Mouse (Mus musculus): ENCODE measurements around the gene Klhl9. TPM values are rescaled to one million over a fixed set of nuclear protein-coding genes. Genes with fewer than 3 reads are reported as not detected.

Gene Klhl9
- polyA plus RNA-seq, 1 experiment from 2014 or later: 84.2 TPM

- Histone ChIP-seq H3K4me1 (replicated peaks; ENCODE audit: insufficient read depth, low read length) (no peaks in the 10 kb centered on the region), H3K27me3 (ENCODE audit: insufficient read depth, low read length) (no peaks in the 10 kb centered on the region), H3K4me2 (ENCODE audit: low read length) (no peak overlapping the region), H3K9me3 (replicated peaks; ENCODE audit: low read length) (no peaks in the 10 kb centered on the region), H3K4me3 (replicated peaks; ENCODE audit: low read depth, low read length) (no peak overlapping the region), H3K9ac (ENCODE audit: low read depth, low read length) (no peak overlapping the region), H3K36me3 (ENCODE audit: insufficient read depth, low read length) (no peaks in the 10 kb centered on the region), H3K27ac (no peak overlapping the region)
- no peak for TF ChIP-seq CTCF (IDR thresholded peaks at IDR 0.05; ENCODE audit: low read depth)
- ATAC-seq (replicated peaks; ENCODE audit: low FRiP score, low read depth): 0 out of 2 replicates have a peak, but pooled peaks have one; percentile 72
- WGBS: 79% methylated on average over 4 of the region's 4 CpGs
- DNase-seq (ENCODE audit: low spot score): no peak
Measured at GRCm38 (mm10) chr4:88697753-88698152, 24.5 kb downstream of the Klhl9 start.

DNA sequence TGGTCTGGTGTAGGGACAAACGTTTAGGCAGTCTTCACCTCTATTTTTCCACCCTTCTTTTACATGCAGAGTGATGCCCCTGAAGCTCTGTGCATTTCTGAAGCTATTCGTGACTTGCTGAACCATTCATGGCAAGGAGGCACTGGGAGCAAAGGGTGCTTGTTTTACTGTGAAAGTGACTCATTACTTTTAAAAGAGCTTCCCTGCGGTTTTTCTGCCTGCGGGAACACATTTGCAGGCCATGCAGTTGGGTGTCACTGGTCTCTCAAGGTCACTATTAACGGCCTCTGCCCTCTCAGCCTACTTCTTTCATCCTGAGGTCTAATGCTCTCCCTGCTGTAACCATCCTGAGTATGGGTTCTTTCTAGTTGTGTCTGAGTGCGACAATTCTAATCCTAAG lies 25.2 kb downstream of the Klhl9 start:
- ATAC-seq (replicated peaks; ENCODE audit: low FRiP score, low read depth) (no peak), DNase-seq (ENCODE audit: low spot score) (no peak)
- H3K27me3 ChIP-seq (ENCODE audit: insufficient read depth, low read length): no peaks in the 10 kb centered on the region
- no peak for TF ChIP-seq CTCF (IDR thresholded peaks at IDR 0.05; ENCODE audit: low read depth)
- H3K27ac ChIP-seq: no peak overlapping the region
- H3K4me3 ChIP-seq (replicated peaks; ENCODE audit: low read depth, low read length): no peak overlapping the region
- no peak overlapping the region for H3K9ac ChIP-seq (ENCODE audit: low read depth, low read length)
- H3K4me2 ChIP-seq (ENCODE audit: low read length): no peak overlapping the region
- WGBS: 56% methylated on average over 6 of the region's 6 CpGs
- no peaks in the 10 kb centered on the region for H3K9me3 ChIP-seq (replicated peaks; ENCODE audit: low read length)
- no peaks in the 10 kb centered on the region for H3K36me3 ChIP-seq (ENCODE audit: insufficient read depth, low read length)
- no peaks in the 10 kb centered on the region for H3K4me1 ChIP-seq (replicated peaks; ENCODE audit: insufficient read depth, low read length)

DNA sequence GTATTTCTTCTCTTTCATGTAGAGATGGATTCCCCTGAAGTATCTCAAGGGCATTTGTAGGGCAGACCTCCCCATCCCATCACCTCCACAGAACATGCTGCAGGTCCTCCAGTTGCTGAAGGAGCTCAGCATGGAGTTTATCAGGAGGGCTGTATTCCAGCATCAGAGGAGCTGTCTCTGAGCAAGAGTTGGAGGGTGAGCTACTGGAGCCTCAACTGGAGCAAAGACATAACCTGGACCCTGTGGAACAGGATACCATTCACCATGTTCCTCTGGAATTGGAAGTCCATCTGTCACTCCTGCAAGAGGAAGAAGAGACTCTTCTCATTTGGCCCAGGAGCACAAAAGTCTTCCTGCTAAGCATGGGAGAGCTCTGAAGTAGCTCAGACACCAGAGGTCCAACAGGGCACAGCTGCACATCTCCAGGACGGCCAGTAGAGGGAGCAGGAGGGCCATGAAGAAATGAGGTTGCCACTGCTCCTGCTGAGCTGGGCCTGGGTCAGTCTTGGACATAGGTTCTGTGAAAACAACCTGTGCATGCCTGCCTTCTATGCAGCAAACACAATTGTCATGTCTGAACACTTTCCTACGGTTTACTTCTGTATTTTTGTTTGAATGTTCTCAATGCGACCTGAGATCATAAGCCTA lies 25.9 kb downstream of the Klhl9 start:
- H3K27me3 ChIP-seq (ENCODE audit: insufficient read depth, low read length): no peaks in the 10 kb centered on the region
- no peak overlapping the region for H3K4me3 ChIP-seq (replicated peaks; ENCODE audit: low read depth, low read length)
- no peaks in the 10 kb centered on the region for H3K36me3 ChIP-seq (ENCODE audit: insufficient read depth, low read length)
- H3K9ac ChIP-seq (ENCODE audit: low read depth, low read length): no peak overlapping the region
- WGBS: 24% methylated on average over 3 of the region's 3 CpGs
- H3K4me1 ChIP-seq (replicated peaks; ENCODE audit: insufficient read depth, low read length): no peaks in the 10 kb centered on the region
- H3K4me2 ChIP-seq (ENCODE audit: low read length): no peak overlapping the region
- DNase-seq (ENCODE audit: low spot score): peak; percentile 89
- no peak overlapping the region for H3K27ac ChIP-seq
- ATAC-seq (replicated peaks; ENCODE audit: low FRiP score, low read depth): peak; percentile 91
- peak; percentile 98 for TF ChIP-seq CTCF (IDR thresholded peaks at IDR 0.05; ENCODE audit: low read depth)
- no peaks in the 10 kb centered on the region for H3K9me3 ChIP-seq (replicated peaks; ENCODE audit: low read length)

DNA sequence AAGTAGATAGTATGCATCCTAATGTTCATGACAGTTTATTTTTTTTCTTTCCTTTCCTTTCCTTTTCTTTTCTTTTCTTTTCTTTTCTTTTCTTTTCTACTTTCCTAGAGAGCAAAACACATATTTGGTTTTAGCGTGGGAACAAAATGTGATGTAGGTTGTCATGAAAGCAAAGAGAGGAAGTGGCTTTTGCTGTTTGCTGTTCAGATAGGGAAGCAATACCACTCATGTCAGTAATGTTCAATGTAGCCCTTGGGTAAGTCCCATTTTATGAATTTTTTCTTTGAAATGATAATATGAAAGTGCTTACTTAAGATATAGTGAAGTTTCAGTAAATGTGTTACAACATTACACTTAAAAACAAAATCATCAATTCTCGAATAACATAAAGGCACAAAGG lies 28.9 kb downstream of the Klhl9 start:
- no peak for ATAC-seq (replicated peaks; ENCODE audit: low FRiP score, low read depth)
- H3K9me3 ChIP-seq (replicated peaks; ENCODE audit: low read length): no peaks in the 10 kb centered on the region
- H3K4me3 ChIP-seq (replicated peaks; ENCODE audit: low read depth, low read length): no peak overlapping the region
- H3K4me2 ChIP-seq (ENCODE audit: low read length): no peak overlapping the region
- WGBS: 83% methylated on average over 2 of the region's 2 CpGs
- H3K27me3 ChIP-seq (ENCODE audit: insufficient read depth, low read length): no peaks in the 10 kb centered on the region
- H3K4me1 ChIP-seq (replicated peaks; ENCODE audit: insufficient read depth, low read length): no peaks in the 10 kb centered on the region
- H3K9ac ChIP-seq (ENCODE audit: low read depth, low read length): no peak overlapping the region
- no peaks in the 10 kb centered on the region for H3K36me3 ChIP-seq (ENCODE audit: insufficient read depth, low read length)
- no peak for TF ChIP-seq CTCF (IDR thresholded peaks at IDR 0.05; ENCODE audit: low read depth)
- H3K27ac ChIP-seq: no peak overlapping the region
- DNase-seq (ENCODE audit: low spot score): no peak

DNA sequence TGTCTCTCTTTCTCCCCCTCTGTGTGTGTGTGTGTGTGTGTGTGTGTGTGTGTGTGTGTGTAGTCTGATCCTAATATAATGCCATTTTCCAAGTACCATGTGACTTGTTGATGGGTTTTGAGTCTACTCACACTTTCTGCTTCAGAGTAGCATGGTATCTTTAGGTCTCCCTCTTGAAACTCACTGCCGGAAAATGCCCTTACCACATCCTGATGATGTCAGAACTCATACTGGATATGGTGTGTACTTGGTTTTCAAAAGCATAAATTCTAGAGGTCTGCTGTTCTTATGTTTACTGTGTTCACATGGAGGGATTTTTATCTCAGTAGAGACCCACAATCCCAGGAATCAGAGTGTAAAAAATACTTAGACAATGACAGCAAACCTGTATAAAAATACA lies 29.7 kb downstream of the Klhl9 start:
- no peaks in the 10 kb centered on the region for H3K27me3 ChIP-seq (ENCODE audit: insufficient read depth, low read length)
- H3K4me3 ChIP-seq (replicated peaks; ENCODE audit: low read depth, low read length): no peak overlapping the region
- no peak overlapping the region for H3K9ac ChIP-seq (ENCODE audit: low read depth, low read length)
- H3K9me3 ChIP-seq (replicated peaks; ENCODE audit: low read length): no peaks in the 10 kb centered on the region
- no peaks in the 10 kb centered on the region for H3K4me1 ChIP-seq (replicated peaks; ENCODE audit: insufficient read depth, low read length)
- TF ChIP-seq CTCF (IDR thresholded peaks at IDR 0.05; ENCODE audit: low read depth): no peak
- H3K36me3 ChIP-seq (ENCODE audit: insufficient read depth, low read length): no peaks in the 10 kb centered on the region
- ATAC-seq (replicated peaks; ENCODE audit: low FRiP score, low read depth) (no peak), DNase-seq (ENCODE audit: low spot score) (no peak)
- H3K4me2 ChIP-seq (ENCODE audit: low read length): no peak overlapping the region
- 93% methylated on average over 1 of the region's 1 CpGs for WGBS
- no peak overlapping the region for H3K27ac ChIP-seq

GRCm38 (mm10) chr4:88691259-88691658 lies 31.0 kb downstream of the Klhl9 start, which contains the start of gene Ifnab:
Ifnab (minus strand) TSS chr4:88691359.
- ATAC-seq (replicated peaks; ENCODE audit: low FRiP score, low read depth): no peak
- no peak within 1 kb of the TSS for H3K27ac ChIP-seq
- no peak for TF ChIP-seq CTCF (IDR thresholded peaks at IDR 0.05; ENCODE audit: low read depth)
- H3K9me3 ChIP-seq (replicated peaks; ENCODE audit: low read length): no peaks in the 10 kb centered on the region
- H3K4me2 ChIP-seq (ENCODE audit: low read length): no peak within 1 kb of the TSS
- H3K9ac ChIP-seq (ENCODE audit: low read depth, low read length): no peak within 1 kb of the TSS
- no peak within 1 kb of the TSS for H3K4me3 ChIP-seq (replicated peaks; ENCODE audit: low read depth, low read length)
- H3K36me3 ChIP-seq (ENCODE audit: insufficient read depth, low read length): no peaks in the 10 kb centered on the region
- H3K4me1 ChIP-seq (replicated peaks; ENCODE audit: insufficient read depth, low read length): no peaks in the 10 kb centered on the region
- WGBS: 66% methylated on average over 2 of the region's 2 CpGs
- no peaks in the 10 kb centered on the region for H3K27me3 ChIP-seq (ENCODE audit: insufficient read depth, low read length)
- no peak for DNase-seq (ENCODE audit: low spot score)

- Histone ChIP-seq H3K27ac (no peak within 1 kb of the TSS), H3K36me3 (ENCODE audit: insufficient read depth, low read length) (no peaks in the 10 kb centered on the region), H3K9ac (ENCODE audit: low read depth, low read length) (no peak within 1 kb of the TSS), H3K9me3 (replicated peaks; ENCODE audit: low read length) (no peaks in the 10 kb centered on the region), H3K4me1 (replicated peaks; ENCODE audit: insufficient read depth, low read length) (no peaks in the 10 kb centered on the region), H3K27me3 (ENCODE audit: insufficient read depth, low read length) (no peaks in the 10 kb centered on the region), H3K4me3 (replicated peaks; ENCODE audit: low read depth, low read length) (no peak within 1 kb of the TSS), H3K4me2 (ENCODE audit: low read length) (no peak within 1 kb of the TSS)
- no peak for ATAC-seq (replicated peaks; ENCODE audit: low FRiP score, low read depth)
- no peak for DNase-seq (ENCODE audit: low spot score)
- WGBS: 83% methylated on average over 1 of the region's 1 CpGs
- no peak for TF ChIP-seq CTCF (IDR thresholded peaks at IDR 0.05; ENCODE audit: low read depth)
Measured at GRCm38 (mm10) chr4:88683812-88684211, 38.5 kb downstream of the Klhl9 start, which contains the start of gene Ifna2. Ifna2 (minus strand) TSS chr4:88683912.
